Mouse (Mus musculus): ENCODE measurements around the gene Xrcc4. TPM values are rescaled to one million over a fixed set of nuclear protein-coding genes. Genes with fewer than 3 reads are reported as not detected.

The Xrcc4 gene
- polyA plus RNA-seq, 1 experiment from 2014 or later, result 5.8 TPM

DNA sequence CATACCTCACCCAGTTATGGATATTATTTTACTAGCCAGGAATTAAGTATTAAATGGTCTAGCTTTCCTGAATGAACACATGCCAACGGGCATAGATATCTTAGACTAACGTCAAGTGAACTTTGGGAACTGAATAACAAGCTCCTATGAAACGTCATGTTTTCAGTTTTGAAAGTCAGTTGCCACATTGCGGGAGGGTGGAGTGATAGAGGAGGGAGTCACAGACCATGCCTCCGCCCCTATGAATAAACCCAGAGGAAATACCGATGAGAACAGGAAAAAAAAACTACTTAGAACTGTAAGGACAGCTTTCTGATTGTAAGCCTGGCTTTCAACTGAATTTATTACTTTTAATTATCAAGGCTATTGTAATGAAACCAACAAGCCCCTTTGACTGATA is 175.5 kb downstream of the Xrcc4 start:
- no peak for ATAC-seq (ENCODE audit: low read depth)
- H3K9ac ChIP-seq (ENCODE audit: low read depth, low read length), result no peak overlapping the region
- H3K27me3 ChIP-seq (ENCODE audit: control insufficient read depth, insufficient read depth, low read depth, low read length), result no peaks in the 10 kb centered on the region
- WGBS (ENCODE audit: insufficient replicate concordance), result 62% methylated on average over 6 of the region's 6 CpGs
- no peaks in the 10 kb centered on the region for H3K9me3 ChIP-seq (replicated peaks; ENCODE audit: control insufficient read depth, low read length)
- no peak overlapping the region for H3K4me3 ChIP-seq (ENCODE audit: low read depth, low read length)
- H3K4me2 ChIP-seq (ENCODE audit: low read depth, low read length), result no peak overlapping the region
- no peaks in the 10 kb centered on the region for H3K4me1 ChIP-seq (ENCODE audit: control insufficient read depth, low read depth, low read length)
- H3K27ac ChIP-seq (ENCODE audit: low read length), result no peak overlapping the region
- H3K36me3 ChIP-seq (ENCODE audit: control insufficient read depth, insufficient read depth), result no peaks in the 10 kb centered on the region

DNA sequence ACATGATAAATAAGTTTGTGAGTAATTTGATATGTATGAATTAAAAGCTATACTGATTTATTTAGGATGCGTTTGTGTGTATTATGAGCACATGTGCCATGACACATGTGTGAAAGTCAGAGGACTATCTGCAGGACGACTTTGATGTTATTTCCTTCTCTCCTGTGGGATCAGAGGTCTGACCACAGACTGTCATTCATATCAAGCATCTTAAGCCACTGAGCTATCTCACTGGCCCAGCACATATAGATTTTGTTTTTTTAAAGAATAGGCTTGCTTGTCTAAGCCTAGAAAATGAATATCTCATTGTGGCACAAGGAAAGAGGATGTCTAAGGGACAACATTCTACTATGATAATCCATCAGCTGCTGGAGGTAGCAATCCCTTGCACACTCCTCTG is 183.3 kb downstream of the Xrcc4 start:
- Histone ChIP-seq H3K4me3 (ENCODE audit: low read depth, low read length) (no peak overlapping the region), H3K27ac (ENCODE audit: low read length) (no peak overlapping the region), H3K9me3 (replicated peaks; ENCODE audit: control insufficient read depth, low read length) (no peaks in the 10 kb centered on the region), H3K4me1 (ENCODE audit: control insufficient read depth, low read depth, low read length) (no peaks in the 10 kb centered on the region), H3K36me3 (ENCODE audit: control insufficient read depth, insufficient read depth) (no peaks in the 10 kb centered on the region), H3K9ac (ENCODE audit: low read depth, low read length) (no peak overlapping the region), H3K27me3 (ENCODE audit: control insufficient read depth, insufficient read depth, low read depth, low read length) (no peaks in the 10 kb centered on the region), H3K4me2 (ENCODE audit: low read depth, low read length) (no peak overlapping the region)
- ATAC-seq (ENCODE audit: low read depth), result no peak
- 17% methylated on average over 2 of the region's 2 CpGs for WGBS (ENCODE audit: insufficient replicate concordance)

DNA sequence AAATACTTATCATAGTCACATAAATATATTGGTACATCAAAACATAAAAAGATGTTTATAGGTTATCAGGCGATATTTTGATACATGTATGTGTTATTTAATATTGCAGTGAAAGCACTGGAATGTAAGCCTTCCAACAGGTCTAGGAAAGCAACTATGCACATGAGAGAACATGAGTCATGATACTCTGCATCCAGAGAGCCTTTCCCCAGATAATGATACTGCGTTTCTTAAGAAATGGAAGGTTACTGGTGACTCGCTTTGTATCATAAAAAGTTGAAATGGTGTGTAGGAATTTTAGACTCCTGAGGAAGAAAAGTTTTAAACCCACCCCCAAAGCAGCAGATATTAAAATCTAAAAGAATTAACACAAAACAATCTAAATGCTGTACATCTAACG is 190.3 kb downstream of the Xrcc4 start:
- WGBS (ENCODE audit: insufficient replicate concordance), result 71% methylated on average over 4 of the region's 4 CpGs
- H3K4me1 ChIP-seq (ENCODE audit: control insufficient read depth, low read depth, low read length), result no peaks in the 10 kb centered on the region
- H3K9me3 ChIP-seq (replicated peaks; ENCODE audit: control insufficient read depth, low read length), result no peaks in the 10 kb centered on the region

DNA sequence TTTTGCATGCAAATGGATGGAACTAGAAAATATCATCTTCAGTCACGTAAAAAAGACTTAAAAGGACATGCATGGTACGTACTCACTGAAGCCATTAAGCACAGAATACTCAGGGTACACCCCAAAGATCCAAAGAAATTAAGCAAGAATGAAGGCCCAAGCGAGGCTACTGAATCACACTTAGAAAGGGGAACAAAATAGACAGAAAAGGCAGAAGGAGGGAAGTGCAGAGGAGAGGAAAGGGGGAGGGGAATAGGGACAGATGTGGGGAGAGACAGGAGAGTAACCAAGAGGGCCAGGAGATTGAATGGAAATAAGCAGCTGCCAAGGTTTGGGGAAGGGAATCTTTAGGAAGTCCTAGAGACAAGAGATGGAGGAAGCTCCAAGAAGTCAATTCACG is 197.3 kb downstream of the Xrcc4 start:
- Histone ChIP-seq H3K4me3 (ENCODE audit: low read depth, low read length) (no peak overlapping the region), H3K27ac (ENCODE audit: low read length) (no peak overlapping the region), H3K4me1 (ENCODE audit: control insufficient read depth, low read depth, low read length) (no peaks in the 10 kb centered on the region), H3K27me3 (ENCODE audit: control insufficient read depth, insufficient read depth, low read depth, low read length) (no peaks in the 10 kb centered on the region), H3K36me3 (ENCODE audit: control insufficient read depth, insufficient read depth) (no peaks in the 10 kb centered on the region), H3K4me2 (ENCODE audit: low read depth, low read length) (no peak overlapping the region), H3K9ac (ENCODE audit: low read depth, low read length) (no peak overlapping the region), H3K9me3 (replicated peaks; ENCODE audit: control insufficient read depth, low read length) (no peaks in the 10 kb centered on the region)
- ATAC-seq (ENCODE audit: low read depth), result no peak
- WGBS (ENCODE audit: insufficient replicate concordance), result 61% methylated on average over 4 of the region's 4 CpGs

More for the DNA sequence above, 190.3 kb downstream of the Xrcc4 start:
- no peak overlapping the region for H3K4me3 ChIP-seq (ENCODE audit: low read depth, low read length)
- no peak for ATAC-seq (ENCODE audit: low read depth)
- no peaks in the 10 kb centered on the region for H3K36me3 ChIP-seq (ENCODE audit: control insufficient read depth, insufficient read depth)
- no peak overlapping the region for H3K9ac ChIP-seq (ENCODE audit: low read depth, low read length)
- H3K27me3 ChIP-seq (ENCODE audit: control insufficient read depth, insufficient read depth, low read depth, low read length), result no peaks in the 10 kb centered on the region
- no peak overlapping the region for H3K4me2 ChIP-seq (ENCODE audit: low read depth, low read length)
- no peak overlapping the region for H3K27ac ChIP-seq (ENCODE audit: low read length)

DNA sequence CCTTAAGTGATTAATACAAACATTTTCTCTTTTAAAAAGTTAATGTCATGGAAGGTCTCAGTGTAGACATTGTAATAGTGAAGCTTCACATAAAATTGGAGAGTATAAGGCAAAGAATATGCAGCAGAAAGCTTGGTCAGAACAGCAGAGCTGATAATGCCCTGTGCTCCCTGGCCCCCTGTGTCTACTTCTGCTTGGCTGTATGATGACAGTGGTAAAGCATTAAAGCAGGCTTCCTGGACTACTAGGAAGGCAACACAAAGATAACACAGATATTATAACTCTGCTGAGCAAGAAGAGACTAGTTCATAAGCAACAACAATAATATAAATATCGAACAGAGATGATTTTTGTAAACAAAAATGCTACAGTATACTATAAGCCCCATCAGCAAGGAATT is 199.2 kb downstream of the Xrcc4 start:
- Histone ChIP-seq H3K9me3 (replicated peaks; ENCODE audit: control insufficient read depth, low read length) (no peaks in the 10 kb centered on the region), H3K4me3 (ENCODE audit: low read depth, low read length) (no peak overlapping the region), H3K4me1 (ENCODE audit: control insufficient read depth, low read depth, low read length) (no peaks in the 10 kb centered on the region), H3K4me2 (ENCODE audit: low read depth, low read length) (no peak overlapping the region), H3K27ac (ENCODE audit: low read length) (no peak overlapping the region), H3K27me3 (ENCODE audit: control insufficient read depth, insufficient read depth, low read depth, low read length) (no peaks in the 10 kb centered on the region), H3K9ac (ENCODE audit: low read depth, low read length) (no peak overlapping the region), H3K36me3 (ENCODE audit: control insufficient read depth, insufficient read depth) (no peaks in the 10 kb centered on the region)
- WGBS (ENCODE audit: insufficient replicate concordance), result 67% methylated on average over 1 of the region's 1 CpGs
- ATAC-seq (ENCODE audit: low read depth), result no peak

DNA sequence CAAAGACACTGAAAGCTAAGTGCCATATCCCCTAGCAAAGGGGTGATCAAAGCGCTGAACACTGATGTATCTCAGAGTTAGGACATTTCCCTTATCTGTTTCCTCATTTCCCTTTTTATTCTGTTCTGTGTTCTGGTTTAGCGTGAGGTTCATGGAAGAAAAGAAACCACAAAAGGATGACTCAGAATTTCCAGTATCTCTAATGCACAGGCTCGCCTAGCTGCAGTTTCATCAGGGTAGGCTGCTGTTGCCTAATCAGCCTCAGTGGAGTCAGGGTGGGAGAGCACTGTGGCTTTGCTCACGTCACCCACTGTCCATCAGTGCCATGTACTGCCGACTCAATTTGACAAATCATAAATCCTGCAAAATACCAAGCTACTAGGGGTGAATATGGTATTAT is 200.3 kb downstream of the Xrcc4 start:
- H3K4me3 ChIP-seq (ENCODE audit: low read depth, low read length), result no peak overlapping the region
- 18% methylated on average over 5 of the region's 5 CpGs for WGBS (ENCODE audit: insufficient replicate concordance)

DNA sequence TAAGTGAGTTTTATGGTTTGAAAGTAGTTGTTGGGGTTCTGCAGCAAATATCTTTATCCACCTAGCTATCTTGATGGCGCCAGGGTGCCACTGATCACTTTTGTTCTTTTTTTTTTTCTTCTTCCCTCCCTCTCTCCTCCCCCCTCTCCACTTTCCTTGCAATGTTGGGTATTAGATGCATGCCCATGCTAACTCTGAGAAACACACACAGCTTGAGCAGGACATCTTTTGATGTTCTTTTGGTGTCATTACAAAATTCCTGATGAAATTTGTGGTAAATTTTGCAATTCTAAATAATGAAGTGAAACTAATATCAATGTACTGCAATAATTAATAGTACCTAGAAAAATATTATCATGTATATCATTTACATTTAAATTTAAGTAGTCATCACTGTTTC is 205.9 kb downstream of the Xrcc4 start:
- no peaks in the 10 kb centered on the region for H3K27me3 ChIP-seq (ENCODE audit: control insufficient read depth, insufficient read depth, low read depth, low read length)

More for the DNA sequence above, 200.3 kb downstream of the Xrcc4 start:
- no peaks in the 10 kb centered on the region for H3K9me3 ChIP-seq (replicated peaks; ENCODE audit: control insufficient read depth, low read length)
- H3K27ac ChIP-seq (ENCODE audit: low read length), result no peak overlapping the region
- H3K27me3 ChIP-seq (ENCODE audit: control insufficient read depth, insufficient read depth, low read depth, low read length), result no peaks in the 10 kb centered on the region
- H3K9ac ChIP-seq (ENCODE audit: low read depth, low read length), result no peak overlapping the region
- H3K4me1 ChIP-seq (ENCODE audit: control insufficient read depth, low read depth, low read length), result no peaks in the 10 kb centered on the region
- peak; percentile 91 for ATAC-seq (ENCODE audit: low read depth)
- no peaks in the 10 kb centered on the region for H3K36me3 ChIP-seq (ENCODE audit: control insufficient read depth, insufficient read depth)
- H3K4me2 ChIP-seq (ENCODE audit: low read depth, low read length), result no peak overlapping the region

DNA sequence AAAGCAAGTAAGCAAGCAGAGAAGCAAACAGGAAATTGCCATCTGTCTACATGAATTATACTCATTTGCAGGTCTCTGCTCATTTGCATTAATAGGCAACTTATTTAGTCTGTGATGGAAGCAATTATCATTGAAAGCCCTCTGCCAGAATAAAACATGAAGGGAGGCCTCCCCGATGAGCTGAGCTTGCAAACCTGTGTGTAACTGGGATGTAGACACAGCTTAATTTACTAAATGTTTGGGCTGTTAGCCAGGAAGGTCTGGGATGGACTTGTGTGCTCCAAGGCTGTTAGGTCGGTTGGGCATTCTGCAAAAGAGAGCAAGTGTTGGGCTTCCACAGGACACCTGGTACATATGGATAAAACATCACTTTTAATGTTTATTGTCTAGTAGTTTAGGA is 208.1 kb downstream of the Xrcc4 start:
- Histone ChIP-seq H3K9ac (ENCODE audit: low read depth, low read length) (no peak overlapping the region), H3K4me2 (ENCODE audit: low read depth, low read length) (no peak overlapping the region), H3K27ac (ENCODE audit: low read length) (no peak overlapping the region), H3K36me3 (ENCODE audit: control insufficient read depth, insufficient read depth) (no peaks in the 10 kb centered on the region), H3K4me1 (ENCODE audit: control insufficient read depth, low read depth, low read length) (no peaks in the 10 kb centered on the region), H3K9me3 (replicated peaks; ENCODE audit: control insufficient read depth, low read length) (no peaks in the 10 kb centered on the region), H3K27me3 (ENCODE audit: control insufficient read depth, insufficient read depth, low read depth, low read length) (no peaks in the 10 kb centered on the region), H3K4me3 (ENCODE audit: low read depth, low read length) (no peak overlapping the region)
- WGBS (ENCODE audit: insufficient replicate concordance), result 50% methylated on average over 2 of the region's 2 CpGs
- ATAC-seq (ENCODE audit: low read depth), result no peak

More for the DNA sequence above, 205.9 kb downstream of the Xrcc4 start:
- Histone ChIP-seq H3K4me1 (ENCODE audit: control insufficient read depth, low read depth, low read length) (no peaks in the 10 kb centered on the region), H3K27ac (ENCODE audit: low read length) (no peak overlapping the region), H3K4me2 (ENCODE audit: low read depth, low read length) (no peak overlapping the region), H3K36me3 (ENCODE audit: control insufficient read depth, insufficient read depth) (no peaks in the 10 kb centered on the region), H3K9ac (ENCODE audit: low read depth, low read length) (no peak overlapping the region), H3K9me3 (replicated peaks; ENCODE audit: control insufficient read depth, low read length) (no peaks in the 10 kb centered on the region), H3K4me3 (ENCODE audit: low read depth, low read length) (no peak overlapping the region)
- ATAC-seq (ENCODE audit: low read depth), result no peak
- 64% methylated on average over 1 of the region's 1 CpGs for WGBS (ENCODE audit: insufficient replicate concordance)

DNA sequence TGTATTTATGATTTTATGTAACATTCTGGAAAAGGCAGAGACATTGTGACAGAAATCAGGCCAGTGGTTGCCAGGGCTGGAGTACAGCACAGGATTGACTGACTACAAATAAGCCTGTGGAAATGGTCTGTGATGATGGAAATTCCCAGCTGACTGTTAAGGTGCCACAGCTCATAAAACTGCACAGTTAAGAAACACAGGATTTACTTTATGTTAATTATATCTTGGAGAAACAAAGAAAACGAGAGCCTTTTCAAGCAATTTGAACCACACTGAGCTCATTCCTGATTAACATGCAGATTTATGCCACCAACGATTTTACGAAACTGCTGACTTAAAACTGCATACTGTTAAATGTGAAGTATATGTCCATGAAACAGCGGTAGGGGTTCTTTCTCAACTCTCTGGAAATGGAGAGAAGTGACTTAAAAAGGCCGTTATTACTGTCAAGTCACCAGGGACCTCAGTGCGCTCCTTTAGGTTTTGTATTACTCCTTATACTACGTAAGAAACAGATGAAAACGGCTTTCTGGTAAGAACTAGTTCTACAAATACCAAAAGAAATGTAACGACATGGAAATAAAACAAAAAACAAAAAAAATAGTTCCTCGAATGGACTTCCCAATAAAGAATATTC is 210.5 kb downstream of the Xrcc4 start:
- no peak for ATAC-seq (ENCODE audit: low read depth)
- Histone ChIP-seq H3K9me3 (replicated peaks; ENCODE audit: control insufficient read depth, low read length) (no peaks in the 10 kb centered on the region), H3K4me1 (ENCODE audit: control insufficient read depth, low read depth, low read length) (no peaks in the 10 kb centered on the region), H3K27ac (ENCODE audit: low read length) (no peak overlapping the region), H3K36me3 (ENCODE audit: control insufficient read depth, insufficient read depth) (no peaks in the 10 kb centered on the region), H3K4me3 (ENCODE audit: low read depth, low read length) (no peak overlapping the region), H3K27me3 (ENCODE audit: control insufficient read depth, insufficient read depth, low read depth, low read length) (no peaks in the 10 kb centered on the region), H3K9ac (ENCODE audit: low read depth, low read length) (no peak overlapping the region), H3K4me2 (ENCODE audit: low read depth, low read length) (no peak overlapping the region)
- 76% methylated on average over 10 of the region's 10 CpGs for WGBS (ENCODE audit: insufficient replicate concordance)
